Mouse (Mus musculus) limb, embryonic 10.5 days (tissue): Measurements from ENCODE around the gene Sqstm1. TPM values are rescaled to one million over a fixed set of nuclear protein-coding genes. Genes with fewer than 3 reads are reported as not detected.
"Not testable (repeated sequence)": the region's sequence is repeated elsewhere in the genome, so short reads cannot be mapped to it uniquely, and the experiment has no call there.

ENCODE experiments used
- DNase-seq: peaks from one replicate; pipeline ENCODE4 v3.0.0-alpha.2; 2017; ENCODE audit warnings: low spot score
- H3K27ac ChIP-seq: fragments of 300-500 bp; sonication (generic); 2 replicates; pipeline ENCODE4 v1.5.1; 2016; ENCODE audit warnings: mild to moderate bottlenecking
- H3K27me3 ChIP-seq: fragments of 300-500 bp; sonication (generic); 2 replicates; pipeline ENCODE4 v1.6.1; 2016; ENCODE audit warnings: low read depth, mild to moderate bottlenecking; ENCODE audit not compliant: poor library complexity, severe bottlenecking
- H3K36me3 ChIP-seq: fragments of 300-500 bp; sonication (generic); 2 replicates; pipeline ENCODE4 v1.6.1; 2016; ENCODE audit warnings: mild to moderate bottlenecking, moderate library complexity
- H3K4me1 ChIP-seq: fragments of 300-500 bp; sonication (generic); 2 replicates; pipeline ENCODE4 v1.6.1; 2016
- H3K4me3 ChIP-seq: fragments of 300-500 bp; sonication (generic); 2 replicates; pipeline ENCODE4 v1.5.1; 2016; ENCODE audit warnings: mild to moderate bottlenecking, moderate library complexity
- H3K9me3 ChIP-seq: fragments of 300-500 bp; sonication (generic); replicated peaks from 2 replicates; pipeline ENCODE4 v1.6.1; 2016; ENCODE audit warnings: mild to moderate bottlenecking
- WGBS: fragments of 180-500 bp; shearing (Covaris S2); methylation state at CpG from one replicate; pipeline ENCODE4 v1.1.7; 2016; 5-methylcytosine and 5-hydroxymethylcytosine counted together
- polyA plus RNA-seq: library from polyadenylated mRNA; unstranded; fragments of >200 nt; fragmentation: Nextera tagmentation; extraction: Ambion mirVana; gene quantifications from 2 replicates; pipeline ENCODE4 v1.2.1, GENCODE M21; 2016

Sqstm1 gene
- polyA plus RNA-seq, 1 experiment from 2014 or later: 137 TPM

DNA sequence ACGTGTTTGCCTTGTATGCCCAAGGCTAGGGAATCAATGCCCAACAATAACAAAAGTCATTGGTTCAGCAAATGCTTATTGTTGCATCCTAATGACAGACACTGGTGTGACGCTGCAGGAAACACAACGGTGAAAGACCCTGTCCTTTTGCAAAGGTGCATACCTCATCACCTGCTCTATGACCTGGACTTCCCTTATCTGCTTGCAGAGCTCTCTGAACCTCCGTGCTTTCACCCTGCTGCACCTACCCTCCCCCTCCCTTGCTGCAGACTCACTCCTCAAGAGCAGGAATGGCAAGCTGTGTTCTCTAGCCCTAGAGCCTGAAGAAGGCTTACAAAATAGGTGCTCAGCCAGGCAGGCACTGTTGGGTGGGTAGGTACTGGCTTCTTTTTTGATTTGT is 15.8 kb downstream of the Sqstm1 start:
- peaks cover 68% of the 10 kb centered on the region for H3K36me3 ChIP-seq
- DNase-seq: no peak
- no peak overlapping the region for H3K4me3 ChIP-seq
- H3K4me1 ChIP-seq: no peaks in the 10 kb centered on the region
- no peaks in the 10 kb centered on the region for H3K27me3 ChIP-seq
- H3K9me3 ChIP-seq: no peaks in the 10 kb centered on the region
- WGBS: 87% methylated on average over 4 of the region's 4 CpGs
- no peak overlapping the region for H3K27ac ChIP-seq

DNA sequence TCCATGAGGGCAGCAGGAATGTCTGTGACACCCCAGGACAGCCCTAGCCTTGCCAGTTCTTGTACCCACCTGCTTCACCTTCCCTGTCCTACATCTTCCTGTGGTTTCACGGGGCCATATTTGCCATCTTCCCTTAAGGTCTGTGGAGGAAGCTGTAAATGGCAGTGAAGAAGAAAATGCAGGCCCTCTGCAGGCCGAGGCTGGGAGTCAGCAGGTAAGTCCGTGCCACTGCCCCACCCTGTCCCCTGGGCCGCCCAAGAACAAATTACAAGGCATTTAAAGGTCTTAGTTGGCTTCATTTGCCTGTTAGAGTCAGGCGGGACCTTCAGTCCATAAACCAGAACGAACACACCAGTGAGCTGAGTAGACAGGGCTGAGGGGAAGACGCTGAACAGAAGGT is 16.6 kb downstream of the Sqstm1 start:
- no peak overlapping the region for H3K27ac ChIP-seq
- no peak overlapping the region for H3K4me3 ChIP-seq
- H3K27me3 ChIP-seq: no peaks in the 10 kb centered on the region
- H3K9me3 ChIP-seq: no peaks in the 10 kb centered on the region
- 84% methylated on average over 7 of the region's 7 CpGs for WGBS
- no peaks in the 10 kb centered on the region for H3K4me1 ChIP-seq
- H3K36me3 ChIP-seq: peaks cover 61% of the 10 kb centered on the region
- no peak for DNase-seq

DNA sequence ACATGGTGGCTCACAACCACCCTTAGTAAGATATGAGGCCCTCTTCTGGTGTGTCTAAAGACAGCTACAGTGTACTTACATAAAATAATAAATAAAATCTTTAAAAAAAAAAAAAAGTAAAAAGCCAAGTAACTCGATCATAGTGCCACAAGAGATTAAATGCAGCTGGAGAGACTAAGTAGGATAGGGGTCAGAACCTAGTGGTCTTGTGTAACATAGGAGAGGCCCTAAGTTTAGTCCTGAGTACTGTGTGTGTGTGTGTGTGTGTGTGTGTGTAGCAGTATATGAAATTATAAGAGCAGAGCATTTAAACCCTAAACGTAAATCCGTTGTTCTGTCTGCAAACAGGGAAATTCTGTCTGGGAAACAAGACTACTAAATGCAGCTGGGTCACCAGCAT is 18.3 kb downstream of the Sqstm1 start:
- H3K4me1 ChIP-seq: no peaks in the 10 kb centered on the region
- H3K27ac ChIP-seq: no peak overlapping the region
- H3K9me3 ChIP-seq: no peaks in the 10 kb centered on the region
- no peaks in the 10 kb centered on the region for H3K27me3 ChIP-seq
- H3K36me3 ChIP-seq: peaks cover 50% of the 10 kb centered on the region
- H3K4me3 ChIP-seq: no peak overlapping the region
- 96% methylated on average over 3 of the region's 3 CpGs for WGBS
- no peak for DNase-seq

DNA sequence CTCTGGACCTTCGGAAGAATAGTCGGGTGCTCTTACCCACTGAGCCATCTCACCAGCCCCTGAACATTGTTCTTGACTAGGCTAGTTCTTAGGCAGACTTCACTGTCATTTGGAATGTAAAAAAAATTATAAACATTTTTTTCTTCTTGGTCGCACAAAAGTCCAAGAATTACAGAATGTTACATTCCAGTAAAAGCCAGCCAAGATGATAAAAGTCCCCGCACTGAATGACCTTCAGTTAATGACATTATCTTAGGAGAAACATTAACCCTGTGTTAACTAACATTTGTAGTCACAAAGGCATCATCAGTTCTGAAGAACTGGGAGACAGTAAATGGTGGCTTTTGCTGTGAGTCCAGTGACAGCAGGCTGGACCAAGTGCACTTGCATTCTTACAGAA is 20.3 kb downstream of the Sqstm1 start:
- Histone ChIP-seq H3K36me3 (peaks cover 35% of the 10 kb centered on the region), H3K9me3 (no peaks in the 10 kb centered on the region), H3K27ac (no peak overlapping the region), H3K4me3 (no peak overlapping the region), H3K27me3 (no peaks in the 10 kb centered on the region), H3K4me1 (no peaks in the 10 kb centered on the region)
- 92% methylated on average over 4 of the region's 4 CpGs for WGBS
- DNase-seq: no peak

DNA sequence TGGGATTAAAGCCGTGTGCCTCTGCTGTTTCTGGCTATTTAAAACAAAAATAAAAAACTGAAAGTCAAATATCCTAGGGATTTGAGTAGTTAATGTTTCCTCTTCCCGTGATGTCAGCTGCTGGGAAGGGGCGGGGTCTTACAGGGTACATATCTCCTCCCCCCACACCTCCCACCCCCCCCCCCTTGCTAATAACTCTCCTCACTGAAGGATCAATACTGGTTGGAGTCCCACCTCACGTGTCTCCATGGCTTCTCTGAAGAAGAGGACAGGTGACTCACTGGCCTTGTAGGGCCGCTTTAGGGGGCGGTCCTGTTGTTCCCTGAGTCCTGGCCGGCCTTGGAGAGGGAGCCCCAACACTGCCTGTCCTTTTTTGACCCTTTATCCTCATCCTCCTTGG is 21.9 kb downstream of the Sqstm1 start:
- Histone ChIP-seq H3K27me3 (no peaks in the 10 kb centered on the region), H3K4me3 (no peak overlapping the region), H3K4me1 (no peaks in the 10 kb centered on the region), H3K36me3 (peaks cover 26% of the 10 kb centered on the region), H3K27ac (no peak overlapping the region), H3K9me3 (no peaks in the 10 kb centered on the region)
- WGBS: 81% methylated on average over 7 of the region's 7 CpGs
- DNase-seq: no peak

DNA sequence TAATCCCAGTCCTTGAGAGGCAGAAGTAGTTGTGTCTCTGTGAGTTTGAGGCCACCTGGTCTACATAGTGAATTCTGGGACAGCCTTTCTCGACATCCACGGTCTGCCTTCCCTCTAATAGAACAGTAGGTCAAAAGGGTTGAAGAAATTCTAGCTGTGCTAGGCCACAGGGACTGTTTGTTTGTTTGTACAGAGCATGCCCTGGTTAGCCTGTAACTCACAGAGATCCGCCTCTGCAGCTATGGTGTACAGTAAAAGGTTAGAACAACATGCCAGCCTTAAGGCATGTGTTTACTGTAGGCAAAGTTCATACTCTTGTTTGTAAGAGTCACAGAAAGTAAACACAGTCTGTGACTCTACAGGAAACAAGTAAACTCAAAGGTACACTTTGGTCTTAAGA is 25.8 kb downstream of the Sqstm1 start:
- 90% methylated on average over 3 of the region's 3 CpGs for WGBS
- no peaks in the 10 kb centered on the region for H3K4me1 ChIP-seq
- no peak for DNase-seq
- no peaks in the 10 kb centered on the region for H3K27me3 ChIP-seq
- no peak overlapping the region for H3K27ac ChIP-seq
- H3K9me3 ChIP-seq: no peaks in the 10 kb centered on the region
- H3K36me3 ChIP-seq: peaks cover 39% of the 10 kb centered on the region
- H3K4me3 ChIP-seq: no peak overlapping the region

DNA sequence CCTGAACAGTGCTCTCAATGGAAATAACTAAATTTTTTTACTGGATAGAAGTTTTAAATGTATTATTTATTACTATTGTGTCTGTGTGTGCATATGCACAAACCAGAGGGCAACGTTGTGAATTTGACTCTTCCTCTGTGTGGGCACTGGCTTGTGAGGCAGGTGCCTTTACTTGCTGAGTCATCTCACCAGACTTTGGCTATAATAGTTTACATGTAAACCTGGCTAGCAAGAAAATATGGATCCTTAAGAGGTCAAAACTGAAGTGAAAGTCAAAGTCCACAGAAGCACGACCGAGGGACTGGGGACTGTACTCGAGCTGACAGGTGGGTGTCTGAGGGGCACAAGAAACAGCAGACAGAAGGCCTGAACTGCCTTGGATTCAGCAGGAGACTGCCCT is 27.9 kb downstream of the Sqstm1 start:
- 88% methylated on average over 4 of the region's 4 CpGs for WGBS
- Histone ChIP-seq H3K9me3 (no peaks in the 10 kb centered on the region), H3K27me3 (no peaks in the 10 kb centered on the region), H3K4me3 (no peak overlapping the region), H3K27ac (no peak overlapping the region), H3K4me1 (no peaks in the 10 kb centered on the region), H3K36me3 (peaks cover 52% of the 10 kb centered on the region)
- DNase-seq: no peak

DNA sequence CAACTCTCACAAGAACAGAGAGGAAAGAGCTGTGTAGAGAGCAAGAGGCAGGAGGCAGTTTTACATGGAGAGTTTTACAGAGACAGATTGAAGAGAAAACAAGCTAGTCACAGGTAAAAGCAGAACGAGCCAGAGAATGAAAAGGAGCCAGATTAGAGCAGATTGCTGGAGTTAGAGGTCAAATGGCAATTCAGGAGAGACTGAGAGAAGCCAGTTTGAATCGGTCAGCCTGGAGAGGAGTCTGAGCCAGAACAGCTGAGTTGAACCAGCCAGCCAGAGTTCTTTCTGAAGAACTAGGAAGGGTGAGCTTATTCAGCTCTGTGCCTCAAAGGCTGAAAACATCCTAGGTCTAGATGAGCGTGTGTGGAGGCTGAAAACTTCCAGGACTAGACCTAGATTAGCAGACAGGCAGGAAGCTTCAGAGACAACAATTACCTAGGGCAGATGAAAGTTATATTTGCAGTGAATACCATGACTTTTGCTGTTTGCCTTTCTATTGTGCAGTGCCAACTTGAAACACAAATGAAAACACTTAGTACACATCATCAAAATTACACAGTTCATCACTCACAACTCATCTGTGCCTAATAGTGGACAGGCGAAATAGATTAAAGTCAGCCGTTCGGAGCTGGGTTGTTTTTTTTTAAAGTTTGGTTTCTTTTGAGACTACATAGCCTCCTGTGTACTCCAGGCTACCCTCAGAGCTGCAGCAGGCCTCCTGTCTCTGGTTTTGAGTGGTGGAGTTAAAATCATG is 30.0 kb downstream of the Sqstm1 start:
- DNase-seq: no peak
- 80% methylated on average over 6 of the region's 6 CpGs for WGBS
- Histone ChIP-seq H3K27ac (no peak overlapping the region), H3K36me3 (peaks cover 56% of the 10 kb centered on the region), H3K4me3 (no peak overlapping the region), H3K4me1 (no peaks in the 10 kb centered on the region), H3K27me3 (no peaks in the 10 kb centered on the region), H3K9me3 (no peaks in the 10 kb centered on the region)

DNA sequence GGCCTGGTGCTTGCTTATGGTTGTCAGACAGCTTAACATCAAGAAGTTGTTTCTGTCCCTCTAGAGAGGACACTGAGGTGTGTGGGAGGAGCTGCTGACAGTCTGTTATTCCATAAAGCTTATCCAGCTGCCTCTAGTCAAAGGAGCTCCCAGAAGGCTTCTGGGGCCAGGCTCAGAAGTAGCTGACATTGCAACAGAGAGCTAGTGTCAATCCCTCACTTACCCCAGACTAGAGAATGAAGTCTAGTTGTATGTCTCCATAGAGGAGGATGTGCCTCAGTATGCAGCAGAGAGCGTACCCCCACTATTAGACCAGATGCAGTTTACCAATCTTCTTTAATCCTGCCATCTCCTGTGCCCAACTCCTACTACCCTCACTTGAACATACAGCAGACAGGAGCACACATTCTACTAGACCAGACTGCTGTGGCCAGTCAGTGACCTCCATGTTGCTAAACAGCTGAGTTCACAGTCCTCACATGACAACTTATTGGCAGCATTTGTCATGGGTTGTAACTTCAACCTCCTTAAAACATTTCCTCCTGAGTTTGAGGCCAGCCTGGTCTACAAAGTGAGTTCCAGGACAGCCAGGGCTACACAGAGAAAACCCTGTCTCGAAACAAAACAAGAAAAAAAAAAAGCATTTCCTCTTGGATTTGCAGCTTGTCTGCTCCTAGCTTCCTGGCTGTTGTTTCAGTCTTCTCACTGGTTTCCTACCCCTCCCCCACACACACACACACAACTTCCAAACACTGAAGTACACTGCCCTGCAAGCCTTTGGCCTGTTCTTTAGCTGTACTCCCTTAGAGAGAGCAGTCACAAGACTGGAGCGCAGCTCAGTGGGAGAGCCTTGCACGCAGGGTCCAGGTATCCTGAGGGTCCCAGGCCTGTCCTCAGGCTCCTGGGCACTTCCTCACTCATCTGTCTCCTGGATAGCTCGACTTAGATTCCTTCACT is 31.8 kb downstream of the Sqstm1 start:
- H3K4me3 ChIP-seq: no peak overlapping the region
- H3K27ac ChIP-seq: no peak overlapping the region
- H3K9me3 ChIP-seq: no peaks in the 10 kb centered on the region
- 84% methylated on average over 5 of the region's 5 CpGs for WGBS
- no peak for DNase-seq
- no peaks in the 10 kb centered on the region for H3K27me3 ChIP-seq
- peaks cover 5% of the 10 kb centered on the region for H3K4me1 ChIP-seq
- peaks cover 49% of the 10 kb centered on the region for H3K36me3 ChIP-seq

DNA sequence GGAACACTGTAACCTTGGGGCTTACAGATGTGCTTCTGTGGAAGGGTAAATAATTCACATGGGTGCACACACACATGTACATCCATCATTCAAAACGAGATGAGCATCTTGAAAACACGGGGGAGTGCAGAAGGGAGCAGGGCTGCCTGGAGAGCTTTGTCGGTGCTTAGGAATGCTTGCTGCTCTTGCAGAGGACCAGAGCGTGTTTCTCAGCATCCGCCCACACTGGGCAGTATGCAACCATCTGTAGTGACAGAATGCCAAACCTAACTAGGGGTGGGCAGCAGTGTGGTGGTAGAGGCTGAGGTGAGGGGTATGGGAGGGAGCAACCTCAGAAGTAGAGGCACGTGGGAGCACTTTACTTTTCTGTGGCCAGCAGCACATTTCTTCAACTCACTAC is 33.5 kb downstream of the Sqstm1 start:
- 83% methylated on average over 6 of the region's 6 CpGs for WGBS
- DNase-seq: no peak
- no peak overlapping the region for H3K4me3 ChIP-seq
- H3K9me3 ChIP-seq: no peaks in the 10 kb centered on the region
- no peaks in the 10 kb centered on the region for H3K27me3 ChIP-seq
- H3K36me3 ChIP-seq: peaks cover 33% of the 10 kb centered on the region
- no peak overlapping the region for H3K27ac ChIP-seq
- peaks cover 5% of the 10 kb centered on the region for H3K4me1 ChIP-seq

DNA sequence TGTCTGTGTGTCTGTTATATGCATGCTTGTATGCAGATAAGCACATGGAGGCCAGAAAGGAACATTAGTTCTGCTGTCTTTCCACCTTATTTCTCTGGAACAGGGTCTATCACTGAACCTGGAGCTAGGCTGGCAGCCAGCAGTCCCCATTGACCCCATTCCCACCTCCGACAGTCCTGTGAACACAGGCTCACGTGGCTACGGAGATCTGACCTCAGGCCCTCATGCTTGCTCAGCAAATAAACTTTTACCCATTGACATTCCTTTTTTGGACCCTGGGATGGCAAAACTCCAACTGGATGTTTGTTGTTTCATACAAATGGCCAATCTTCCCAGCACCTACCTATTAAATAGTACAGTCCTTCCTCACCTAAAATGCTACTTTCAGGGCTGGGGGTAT is 34.3 kb downstream of the Sqstm1 start:
- Histone ChIP-seq H3K27ac (no peak overlapping the region), H3K9me3 (no peaks in the 10 kb centered on the region), H3K4me3 (no peak overlapping the region), H3K36me3 (peaks cover 37% of the 10 kb centered on the region), H3K4me1 (peaks cover 5% of the 10 kb centered on the region), H3K27me3 (no peaks in the 10 kb centered on the region)
- no peak for DNase-seq
- 89% methylated on average over 3 of the region's 3 CpGs for WGBS

DNA sequence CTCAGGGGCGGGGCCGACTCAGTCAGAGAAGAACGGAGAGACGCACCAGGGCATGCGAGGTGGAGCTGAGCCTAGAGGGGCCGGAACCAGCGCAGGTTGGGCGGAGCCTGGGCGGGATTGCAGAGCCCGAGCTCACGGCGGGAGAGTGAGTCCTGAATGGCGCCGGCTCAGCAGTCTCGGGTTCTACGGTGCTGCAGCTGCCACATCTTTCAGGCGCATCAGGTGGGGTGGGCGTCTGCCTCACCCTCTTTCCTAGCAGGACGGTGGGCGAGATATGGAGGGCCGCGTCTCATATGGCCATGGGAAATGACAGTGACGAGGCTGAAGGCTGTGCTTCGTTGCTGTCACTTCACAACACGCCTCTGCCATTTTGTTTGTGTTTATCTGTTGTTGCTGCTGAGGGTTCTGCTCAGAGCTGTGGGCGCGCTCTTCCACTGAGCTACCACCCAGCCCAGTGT is 35.9 kb downstream of the Sqstm1 start:
- H3K4me3 ChIP-seq: peak overlapping the region; percentile 64
- H3K27me3 ChIP-seq: no peaks in the 10 kb centered on the region
- H3K27ac ChIP-seq: peak overlapping the region; percentile 79
- peaks cover 47% of the 10 kb centered on the region for H3K36me3 ChIP-seq
- DNase-seq: peak; percentile 97
- WGBS: under 1% methylated on average over 27 of the region's 27 CpGs
- H3K9me3 ChIP-seq: no peaks in the 10 kb centered on the region
- H3K4me1 ChIP-seq: peaks cover 5% of the 10 kb centered on the region

DNA sequence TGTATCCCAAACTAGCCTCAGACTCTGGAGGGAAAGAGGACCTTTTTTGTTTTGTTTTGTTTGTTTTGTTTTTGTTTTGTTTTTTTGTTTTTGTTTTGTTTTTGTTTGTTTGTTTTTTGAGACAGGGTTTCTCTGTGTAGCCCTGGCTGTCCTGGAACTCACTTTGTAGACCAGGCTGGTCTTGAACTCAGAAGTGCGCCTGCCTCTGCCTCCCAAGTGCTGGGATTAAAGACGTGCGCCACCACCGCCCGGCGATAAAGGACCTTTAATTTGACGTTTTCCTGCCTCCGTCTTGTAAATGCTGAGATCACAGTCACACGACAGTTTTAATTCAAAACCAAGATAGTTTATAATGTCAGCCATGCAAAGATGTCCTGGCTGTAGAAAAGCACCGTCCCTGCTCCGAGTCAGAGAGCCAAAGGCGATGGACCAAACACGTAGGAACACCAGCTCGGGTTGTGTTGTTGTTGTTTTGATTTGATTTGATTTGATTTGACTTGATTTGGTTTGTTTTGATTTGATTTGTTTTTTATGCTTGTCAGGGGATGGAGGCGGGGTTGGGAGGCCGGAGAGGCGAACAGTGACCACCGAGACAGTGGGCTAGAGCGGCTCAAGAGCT is 36.4 kb downstream of the Sqstm1 start, which contains the start of gene Mrnip:
TSS of gene Mrnip (plus strand) at position 334 of the 619 bp plus-strand sequence.
- Histone ChIP-seq H3K27ac (peak within 1 kb of the TSS; percentile 79), H3K4me3 (peak within 1 kb of the TSS; percentile 64), H3K36me3 (peaks cover 52% of the 10 kb centered on the region)
- H3K27me3 ChIP-seq, DNase-seq, H3K9me3 ChIP-seq, H3K4me1 ChIP-seq: not testable (repeated sequence)
- WGBS: 4% methylated on average over 19 of the region's 19 CpGs
